Mouse (Mus musculus) right cerebral cortex, postnatal 10 days (tissue): ENCODE results near the gene H2-T24.

ENCODE experiments used
- DNase-seq, 2 experiments: peaks; one replicate each; pipeline ENCODE4 v3.0.0; 2021; ENCODE audit warnings: low spot score in 2 of 2

The H2-T24 gene

DNA sequence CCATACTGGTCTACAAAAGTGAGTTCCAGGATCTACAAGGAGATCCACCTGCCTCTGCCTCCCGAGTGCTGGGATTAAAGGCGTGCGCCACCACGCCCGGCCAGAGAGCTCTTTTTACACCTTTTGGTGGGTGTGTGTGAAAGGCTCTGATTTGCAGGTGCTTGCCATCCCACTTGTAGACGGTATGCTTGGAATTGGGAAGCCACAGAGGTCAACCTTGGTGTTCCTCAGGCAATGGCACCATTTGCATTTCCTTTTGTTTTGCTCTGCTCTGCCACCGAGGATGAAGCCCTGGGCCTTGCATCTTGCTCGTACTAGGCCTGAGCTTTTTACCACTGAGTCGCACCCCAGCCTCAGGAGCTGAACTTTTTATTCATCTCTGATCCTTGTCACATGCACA lies 38.6 kb downstream of the H2-T24 start:
- DNase-seq, result no peak

DNA sequence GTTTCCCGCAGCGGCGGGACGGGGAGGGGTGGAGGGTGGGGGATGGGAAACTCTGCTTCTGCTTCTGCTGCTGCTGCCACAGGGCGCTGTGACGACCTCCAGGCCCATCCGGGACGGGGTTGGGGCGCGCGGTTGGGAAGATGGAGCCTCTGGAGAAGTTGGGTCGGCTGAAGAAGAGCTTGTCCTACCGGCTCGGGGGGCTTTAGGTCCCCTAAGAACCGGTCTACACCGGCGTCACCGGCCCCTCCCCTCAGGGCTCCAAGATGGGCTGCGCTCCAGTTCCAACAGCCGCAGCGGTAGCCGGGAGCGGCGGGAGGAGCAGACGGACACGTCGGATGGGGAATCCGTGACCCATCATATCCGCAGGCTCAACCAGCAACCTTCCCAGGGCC lies 40.0 kb downstream of the H2-T24 start:
- DNase-seq, result peak in 1 of 2 experiments; percentile 69

GRCm38 (mm10) chr17:35979401-35980362 lies 40.7 kb downstream of the H2-T24 start, which contains the start of the genes Gnl1 and Prr3:
Gene Gnl1, plus strand, starts transcription at chr17:35979851.
Gene Prr3, minus strand, starts transcription at chr17:35980236.
- peak; percentile 93 to 95 for DNase-seq

DNA sequence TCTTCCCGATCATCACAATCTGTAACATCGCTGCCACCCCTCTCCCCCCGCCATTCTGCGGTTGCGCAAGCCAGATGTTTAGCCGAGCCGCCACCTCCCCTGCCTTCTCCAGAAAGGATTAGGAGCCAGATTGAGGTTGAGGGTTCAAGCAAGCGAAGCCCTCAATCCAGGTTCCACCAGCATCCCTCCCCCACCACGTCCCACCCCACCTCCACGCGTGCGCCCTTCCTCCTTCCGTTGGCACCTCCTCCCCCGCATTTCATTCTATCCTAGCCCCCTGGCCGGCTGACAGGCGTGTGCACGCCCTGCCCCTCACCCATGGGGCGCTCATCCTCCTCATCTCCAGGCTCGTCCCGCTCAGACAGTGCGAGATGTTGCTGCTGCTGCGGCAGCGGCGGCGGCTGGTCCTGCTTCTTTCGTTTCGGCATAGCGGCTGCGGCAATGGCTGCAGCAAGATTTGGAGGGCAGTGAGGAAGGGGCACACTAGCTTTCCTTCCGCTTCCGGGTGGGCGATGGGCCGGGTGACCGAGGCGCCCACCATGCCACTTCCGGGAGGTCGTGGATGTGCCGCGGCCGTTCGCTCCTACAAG lies 41.5 kb downstream of the H2-T24 start:
- DNase-seq, result peak; percentile 94 to 95

DNA sequence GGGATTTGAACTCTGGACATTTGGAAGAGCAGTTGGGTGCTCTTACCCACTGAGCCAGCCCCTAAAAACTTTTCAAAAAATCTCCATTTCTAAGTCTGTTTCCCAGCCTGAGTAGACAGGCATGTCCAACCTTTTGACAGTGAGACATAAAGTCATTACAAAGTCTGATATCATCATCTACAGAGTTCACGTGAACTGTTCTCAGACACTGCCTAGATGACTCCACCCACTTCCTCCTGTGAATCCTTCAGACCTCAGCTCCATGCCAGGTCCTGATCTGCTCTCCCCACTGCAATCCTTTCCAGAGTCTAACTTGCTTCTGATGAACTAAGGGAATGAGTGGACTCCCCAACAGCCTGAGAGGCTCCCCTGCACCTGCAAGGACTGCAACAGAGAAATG lies 48.2 kb downstream of the H2-T24 start:
- DNase-seq, result no peak

DNA sequence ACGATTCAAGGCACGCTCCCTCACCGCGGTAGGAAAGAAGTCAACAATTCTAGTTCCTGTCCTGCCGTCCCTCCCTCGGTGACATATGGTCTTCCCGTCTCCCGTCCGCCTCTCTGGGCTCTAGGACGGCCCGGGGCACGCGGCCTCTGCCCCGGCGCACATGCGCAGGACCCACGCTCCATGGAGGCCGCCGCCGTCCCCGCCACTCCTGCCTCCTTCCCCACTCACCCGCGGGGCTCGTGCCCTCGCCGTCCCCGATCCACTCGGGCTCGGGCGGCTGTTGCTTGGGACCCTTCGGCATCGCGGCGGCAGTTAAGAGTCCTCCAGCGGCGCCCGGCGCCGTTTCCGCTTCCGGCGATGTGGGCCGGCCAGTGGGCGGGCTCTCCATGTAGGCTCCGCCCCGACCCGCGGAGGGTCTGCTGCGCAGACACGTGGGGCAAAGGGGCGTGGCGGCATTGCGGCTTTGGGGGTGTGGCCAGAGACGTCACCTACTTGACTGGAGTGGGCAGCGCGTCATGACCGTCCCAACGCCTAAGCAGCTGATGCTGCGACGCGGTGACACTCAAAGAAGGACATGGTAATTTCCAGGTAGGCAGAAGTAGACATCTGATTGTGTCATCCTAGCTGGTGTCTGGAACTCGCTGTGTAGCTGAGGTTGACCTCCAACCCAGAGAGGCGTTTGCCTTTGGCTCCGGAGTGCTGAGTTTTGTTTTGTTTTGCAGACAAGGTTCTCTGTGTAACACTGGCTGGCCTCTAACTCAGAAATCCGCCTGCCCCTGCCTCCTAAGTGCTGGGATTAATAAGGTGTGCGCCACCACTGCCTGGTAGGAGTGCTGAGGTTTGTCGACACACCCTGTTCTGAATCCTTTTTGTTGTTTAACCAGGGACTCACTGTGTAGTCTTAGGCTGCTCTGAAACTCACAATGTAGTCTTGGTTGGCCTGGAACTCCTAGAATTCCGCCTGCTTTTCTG lies 50.7 kb downstream of the H2-T24 start, which contains the start of gene Abcf1:
Gene Abcf1 (minus strand): TSS at position 344 of the 972 bp plus-strand sequence.
- DNase-seq, result peak; percentile 99

DNA sequence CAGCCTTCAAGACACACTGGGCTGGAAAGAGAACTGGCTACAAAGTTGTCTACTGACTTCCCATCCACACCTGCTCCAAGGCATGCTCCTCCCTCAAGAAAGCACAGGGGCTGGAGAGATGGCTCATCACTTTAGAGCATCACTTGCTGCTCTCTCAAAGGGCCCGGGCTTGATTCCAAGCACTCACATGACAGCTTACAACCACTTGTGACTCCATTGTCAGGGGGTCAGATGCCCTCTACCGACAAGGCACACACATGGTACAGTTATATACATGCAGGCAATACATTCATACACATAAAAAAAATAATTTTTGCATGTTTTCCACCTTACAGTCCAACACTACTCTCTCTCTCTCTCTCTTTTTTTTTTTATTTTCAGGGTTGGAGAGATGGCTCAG lies 52.7 kb downstream of the H2-T24 start:
- no peak for DNase-seq

DNA sequence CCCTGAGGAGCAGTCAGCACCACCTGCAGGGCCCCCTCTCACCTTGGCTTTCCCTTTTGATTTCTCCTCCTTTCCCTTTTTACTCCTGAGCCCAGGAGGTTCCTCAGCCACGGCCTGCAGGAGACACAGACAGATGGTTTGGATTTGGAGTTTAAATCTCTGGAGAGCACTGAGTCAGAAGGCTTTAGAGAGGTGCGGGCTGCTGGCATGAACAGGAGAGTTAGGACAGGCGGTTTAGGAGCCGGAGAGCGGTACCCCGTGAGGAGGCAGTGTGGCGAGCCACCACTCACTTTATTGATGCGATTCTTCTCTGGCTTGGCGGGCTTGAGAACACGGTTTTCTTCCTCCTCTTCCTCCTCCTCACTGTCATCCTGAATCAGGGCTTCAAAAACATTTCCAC lies 57.1 kb downstream of the H2-T24 start:
- DNase-seq, result no peak

DNA sequence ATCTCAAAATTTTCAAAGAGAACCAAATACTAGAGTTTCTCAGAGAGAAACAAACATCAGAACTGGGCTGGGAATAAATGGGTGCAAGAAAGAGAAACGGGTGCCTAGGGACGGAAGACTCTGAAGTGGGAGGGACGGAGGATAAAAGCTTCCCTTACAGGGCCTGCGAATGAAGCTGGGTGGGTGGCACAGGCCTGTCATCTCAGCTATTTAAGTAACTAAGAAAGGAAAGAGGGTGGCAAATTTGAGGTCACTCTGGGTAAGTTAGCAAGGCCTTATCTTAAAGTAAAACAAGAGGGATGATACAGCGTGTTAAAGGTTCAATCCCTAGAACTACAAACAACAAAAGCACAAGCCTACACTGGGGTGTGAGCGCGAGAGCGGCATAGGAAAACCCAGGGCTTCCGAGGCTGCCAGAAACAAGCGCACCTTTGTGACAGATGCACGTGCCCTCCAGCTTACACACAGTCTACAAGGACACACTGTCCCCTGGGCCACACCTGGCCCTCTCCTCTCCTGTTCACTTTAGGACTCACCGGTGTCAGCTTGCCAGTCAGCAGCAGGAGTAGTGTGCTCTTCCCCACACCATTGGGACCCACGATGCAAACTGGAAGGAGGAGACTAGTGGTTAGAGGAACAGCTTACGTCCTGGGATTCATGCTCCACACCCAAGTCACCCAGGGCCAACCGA lies 61.7 kb downstream of the H2-T24 start:
- no peak for DNase-seq
